Mouse (Mus musculus) thymus, postnatal 25 days (tissue): ENCODE measurements around the gene Ascc3.

ENCODE experiments used
- DNase-seq: peaks from one replicate; pipeline ENCODE4 v3.0.0; 2022

The Ascc3 gene

GRCm38 (mm10) chr10:50895881-50896766 is 303.7 kb downstream of the Ascc3 start:
- no peak for DNase-seq

DNA sequence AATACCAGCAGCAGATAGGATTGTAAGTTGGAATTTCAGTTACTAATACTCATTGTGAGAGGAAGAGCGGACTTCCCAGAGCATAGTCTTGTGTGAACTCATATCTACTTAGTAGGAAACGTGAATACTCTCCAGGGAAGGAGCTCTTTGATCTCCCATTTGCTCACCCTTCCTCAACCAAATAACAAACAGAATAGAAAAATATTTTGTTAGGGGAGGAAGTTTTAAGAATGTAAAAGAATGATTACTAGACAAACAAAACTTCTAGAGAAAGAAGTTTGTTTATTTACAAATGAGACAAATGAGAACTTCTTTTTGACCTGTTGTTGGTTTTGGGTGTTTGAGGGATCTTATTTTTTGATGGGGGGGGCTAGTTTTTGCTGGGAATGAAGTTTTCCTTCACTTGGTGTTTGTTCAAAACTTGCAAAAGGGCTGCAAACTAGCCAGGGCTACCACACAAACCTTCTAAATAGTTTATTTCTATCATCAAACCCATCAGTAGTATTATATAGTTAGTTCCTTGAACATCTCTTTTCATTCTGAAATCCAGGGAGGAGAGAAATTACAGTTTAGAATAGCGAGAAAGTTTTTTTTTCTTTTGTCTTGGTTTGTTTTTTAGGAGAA is 304.4 kb downstream of the Ascc3 start:
- no peak for DNase-seq

- peak; percentile 26 for DNase-seq
Measured at GRCm38 (mm10) chr10:50897530-50898471, 305.3 kb downstream of the Ascc3 start.

DNA sequence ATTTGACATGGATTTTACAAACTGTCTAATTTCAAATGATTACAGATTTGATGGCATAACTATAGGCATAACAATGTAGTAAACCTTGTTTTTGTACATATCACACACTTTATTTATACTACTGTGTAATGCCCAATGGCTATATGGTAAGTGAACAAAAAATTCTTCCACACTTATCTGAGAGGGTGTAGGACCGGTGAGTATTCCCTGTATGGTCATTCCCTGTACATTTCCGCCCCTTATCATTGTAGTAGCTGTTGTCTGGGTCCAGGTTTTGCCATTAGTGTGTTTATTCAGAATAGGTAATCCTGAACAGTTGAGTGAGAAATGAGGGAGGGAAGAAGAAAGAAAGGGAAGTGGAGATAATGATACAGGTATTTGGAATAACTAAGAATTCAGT is 306.2 kb downstream of the Ascc3 start:
- DNase-seq: no peak

GRCm38 (mm10) chr10:50899846-50900745 is 307.6 kb downstream of the Ascc3 start:
- DNase-seq: no peak
